Mouse (Mus musculus): ENCODE measurements at regions not wholly inside any gene's neighbourhood (a gene's known extent, or its start where the extent isn't known, plus 50 kb on each side); places are given as distances from the start of the nearest gene placed in this dataset.

DNA sequence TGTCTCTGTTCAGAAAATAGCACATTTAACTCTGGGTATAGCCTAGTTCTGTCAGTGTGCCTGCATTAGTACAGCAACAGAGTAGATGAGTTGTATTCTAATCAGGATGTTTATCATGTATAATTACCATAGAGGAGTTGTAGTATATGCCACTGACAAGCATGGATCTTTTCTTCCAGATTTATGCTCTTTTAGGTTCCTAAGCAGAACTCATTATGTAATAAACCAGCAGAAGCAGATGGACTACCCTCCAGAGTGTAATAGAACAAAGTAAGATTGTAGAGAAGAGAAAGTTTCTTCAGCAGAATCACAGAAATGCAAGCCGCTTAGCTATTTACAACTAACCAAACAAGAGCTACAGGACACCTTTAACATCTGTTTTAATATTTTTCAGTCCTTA lies 517.2 kb upstream of the Epha5 start:
- DNase-seq (ENCODE audit: low read depth) = no peak
- TF ChIP-seq POLR2A (IDR thresholded peaks at IDR 0.05; ENCODE audit: borderline replicate concordance, extremely low read depth, insufficient read depth, insufficient read length, poor library complexity, severe bottlenecking) (no peak), CTCF (IDR thresholded peaks at IDR 0.05; ENCODE audit: borderline replicate concordance, extremely low read depth, insufficient read depth, insufficient read length) (no peak)

DNA sequence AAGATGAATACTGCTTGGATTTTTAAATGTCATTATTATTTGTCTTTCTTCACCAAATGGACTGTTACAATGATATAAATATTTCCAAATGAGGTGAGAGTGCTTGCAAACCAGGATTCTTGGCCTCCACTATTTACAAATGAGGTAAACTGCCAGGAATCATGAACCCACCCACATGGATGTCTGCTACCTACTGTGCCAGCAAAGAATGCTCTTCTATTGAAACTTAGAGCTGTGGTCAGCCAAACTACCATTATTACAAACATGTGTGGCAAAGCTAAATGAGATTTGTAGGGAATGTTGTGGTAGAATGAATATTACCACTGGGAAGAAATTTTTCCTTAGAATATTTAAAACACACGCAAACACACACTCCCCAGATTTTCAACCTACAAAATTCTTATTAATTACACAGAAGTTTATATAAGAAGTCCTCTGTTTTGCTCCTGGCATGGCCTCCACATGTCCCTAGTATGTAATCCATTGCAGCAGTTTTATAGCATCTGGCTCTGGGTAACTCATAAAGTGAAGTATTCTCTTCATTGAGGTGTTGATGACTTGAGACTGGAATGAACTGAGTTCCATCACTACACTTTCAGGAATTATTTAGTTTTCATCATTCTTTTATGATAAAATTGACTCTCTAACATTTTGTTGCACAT lies 500.6 kb upstream of the Epha5 start:
- TF ChIP-seq CTCF (IDR thresholded peaks at IDR 0.05; ENCODE audit: borderline replicate concordance, extremely low read depth, insufficient read depth, insufficient read length) (no peak), POLR2A (IDR thresholded peaks at IDR 0.05; ENCODE audit: borderline replicate concordance, extremely low read depth, insufficient read depth, insufficient read length, poor library complexity, severe bottlenecking) (no peak)
- no peak for DNase-seq (ENCODE audit: low read depth)

DNA sequence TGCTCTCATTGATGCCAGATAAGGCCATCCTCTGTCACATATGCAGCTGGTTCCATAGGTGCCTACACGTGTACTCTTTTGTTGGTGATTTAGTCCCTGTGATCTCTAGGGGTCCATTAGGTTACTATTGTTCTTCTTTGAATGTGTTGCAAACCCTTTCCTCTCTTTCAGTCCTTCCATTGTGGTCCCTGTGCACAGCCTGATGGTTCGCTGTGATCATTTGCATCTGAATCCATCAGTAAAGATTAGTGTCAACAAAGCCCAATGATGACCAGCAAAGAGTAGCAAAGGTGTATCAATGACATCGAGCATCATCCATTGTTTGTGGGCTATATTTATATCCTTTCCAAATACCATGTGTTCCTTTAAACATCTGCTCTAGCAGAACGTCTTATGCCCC lies 484.5 kb upstream of the Epha5 start:
- no peak for DNase-seq (ENCODE audit: low read depth)
- TF ChIP-seq POLR2A (IDR thresholded peaks at IDR 0.05; ENCODE audit: borderline replicate concordance, extremely low read depth, insufficient read depth, insufficient read length, poor library complexity, severe bottlenecking) = no peak

DNA sequence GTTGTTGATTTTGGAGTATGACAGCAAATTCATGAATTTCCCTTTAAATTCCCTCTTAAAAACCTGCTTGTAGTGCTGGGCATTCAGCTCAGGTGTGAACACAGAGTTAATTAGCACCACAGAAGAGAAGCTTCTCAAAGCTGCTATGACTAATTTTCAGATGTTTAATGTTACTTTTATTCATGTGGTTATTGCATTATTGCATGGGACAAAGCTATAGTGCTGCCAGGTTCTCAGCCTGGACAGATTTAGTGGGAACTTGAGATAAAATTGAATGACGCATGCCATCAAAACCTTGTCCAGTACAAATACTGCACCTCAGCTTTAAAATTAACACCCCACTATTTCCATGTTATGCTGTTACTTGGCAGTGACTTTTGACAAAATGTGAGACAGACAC lies 480.4 kb upstream of the Epha5 start:
- peak; percentile 68 for DNase-seq (ENCODE audit: low read depth)

DNA sequence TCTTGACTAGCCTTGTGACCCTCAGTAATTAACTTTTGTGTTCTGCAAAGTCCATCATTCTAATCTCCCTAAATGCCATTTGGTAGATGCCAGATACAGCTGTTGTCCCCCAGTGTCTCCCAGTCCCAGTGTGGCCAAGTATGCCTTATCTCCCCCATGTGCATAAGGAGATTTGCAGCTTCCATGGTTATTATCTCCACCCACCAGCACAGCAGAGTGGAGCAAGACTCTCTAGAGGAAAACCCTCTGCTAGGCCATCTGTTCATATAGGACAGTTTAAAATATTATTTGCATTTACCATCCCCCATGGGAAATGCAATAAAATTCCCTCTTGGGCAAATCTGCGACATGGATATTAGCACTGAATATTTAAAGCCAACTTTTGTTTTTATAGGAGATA lies 436.4 kb upstream of the Epha5 start:
- DNase-seq (ENCODE audit: low read depth) = peak; percentile 80
- no peak for TF ChIP-seq CTCF (IDR thresholded peaks at IDR 0.05; ENCODE audit: borderline replicate concordance, extremely low read depth, insufficient read depth, insufficient read length)
- TF ChIP-seq POLR2A (IDR thresholded peaks at IDR 0.05; ENCODE audit: borderline replicate concordance, extremely low read depth, insufficient read depth, insufficient read length, poor library complexity, severe bottlenecking) = no peak

More for the DNA sequence above, 480.4 kb upstream of the Epha5 start:
- TF ChIP-seq POLR2A (IDR thresholded peaks at IDR 0.05; ENCODE audit: borderline replicate concordance, extremely low read depth, insufficient read depth, insufficient read length, poor library complexity, severe bottlenecking) (no peak), CTCF (IDR thresholded peaks at IDR 0.05; ENCODE audit: borderline replicate concordance, extremely low read depth, insufficient read depth, insufficient read length) (no peak)

DNA sequence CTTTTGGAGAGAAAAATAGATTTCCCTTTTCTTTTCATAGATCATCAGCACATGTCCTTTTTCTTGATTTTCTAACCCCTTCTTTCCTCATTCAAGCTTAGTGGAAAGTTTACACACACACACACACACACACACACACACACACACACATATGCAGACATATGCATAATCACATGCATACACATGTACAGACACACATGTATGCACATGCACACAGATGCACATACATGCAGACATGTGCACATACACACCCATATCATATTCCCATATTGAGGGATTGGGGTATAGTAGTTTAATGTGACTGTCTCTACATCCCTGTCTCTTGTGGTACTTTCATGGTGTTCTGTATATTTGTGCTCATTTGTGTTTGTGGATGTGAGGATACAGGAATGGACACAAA lies 432.0 kb upstream of the Epha5 start:
- no peak for DNase-seq (ENCODE audit: low read depth)
- TF ChIP-seq CTCF (IDR thresholded peaks at IDR 0.05; ENCODE audit: borderline replicate concordance, extremely low read depth, insufficient read depth, insufficient read length) = no peak
- TF ChIP-seq POLR2A (IDR thresholded peaks at IDR 0.05; ENCODE audit: borderline replicate concordance, extremely low read depth, insufficient read depth, insufficient read length, poor library complexity, severe bottlenecking) = no peak

DNA sequence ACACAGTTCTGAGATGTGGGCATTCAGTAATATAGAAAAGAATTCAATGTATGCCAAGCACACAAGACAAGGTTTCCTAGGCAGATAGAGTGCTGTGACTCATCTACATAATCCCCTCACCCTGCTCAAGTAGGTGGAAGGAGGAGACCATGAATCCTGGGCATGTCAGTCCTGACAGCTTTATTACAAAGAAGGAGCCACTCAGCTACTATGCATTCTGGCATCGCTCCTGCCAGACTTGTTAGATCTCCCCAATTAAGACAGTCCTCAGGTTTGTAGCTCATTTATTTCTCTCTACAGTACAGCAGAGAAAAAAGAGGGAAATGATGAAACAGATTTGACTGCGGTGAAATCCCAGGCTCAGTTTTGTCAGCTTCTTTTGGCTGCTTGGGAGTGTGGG lies 431.6 kb upstream of the Epha5 start:
- TF ChIP-seq CTCF (IDR thresholded peaks at IDR 0.05; ENCODE audit: borderline replicate concordance, extremely low read depth, insufficient read depth, insufficient read length) (no peak), POLR2A (IDR thresholded peaks at IDR 0.05; ENCODE audit: borderline replicate concordance, extremely low read depth, insufficient read depth, insufficient read length, poor library complexity, severe bottlenecking) (no peak)
- peak; percentile 97 for DNase-seq (ENCODE audit: low read depth)

DNA sequence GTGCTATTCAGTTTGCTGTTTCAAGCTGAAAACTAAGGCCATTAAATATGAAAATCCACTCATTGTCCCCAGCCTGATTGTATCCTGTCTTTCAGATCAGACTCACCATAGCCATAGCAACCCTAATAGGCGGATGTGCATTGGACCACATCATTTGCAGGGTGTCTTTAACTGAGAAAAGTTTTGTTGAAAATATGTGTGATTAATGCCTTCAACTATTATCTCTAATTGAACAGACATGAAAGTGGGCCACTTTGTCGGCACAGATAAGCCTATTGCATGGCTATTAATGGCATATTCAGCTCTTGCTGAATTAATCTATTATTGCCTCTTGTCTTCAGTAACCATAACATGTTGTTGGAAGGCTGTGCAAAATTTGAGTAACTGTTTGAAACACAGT lies 394.3 kb upstream of the Epha5 start:
- TF ChIP-seq POLR2A (IDR thresholded peaks at IDR 0.05; ENCODE audit: borderline replicate concordance, extremely low read depth, insufficient read depth, insufficient read length, poor library complexity, severe bottlenecking) (no peak), CTCF (IDR thresholded peaks at IDR 0.05; ENCODE audit: borderline replicate concordance, extremely low read depth, insufficient read depth, insufficient read length) (no peak)
- DNase-seq (ENCODE audit: low read depth) = peak; percentile 88

DNA sequence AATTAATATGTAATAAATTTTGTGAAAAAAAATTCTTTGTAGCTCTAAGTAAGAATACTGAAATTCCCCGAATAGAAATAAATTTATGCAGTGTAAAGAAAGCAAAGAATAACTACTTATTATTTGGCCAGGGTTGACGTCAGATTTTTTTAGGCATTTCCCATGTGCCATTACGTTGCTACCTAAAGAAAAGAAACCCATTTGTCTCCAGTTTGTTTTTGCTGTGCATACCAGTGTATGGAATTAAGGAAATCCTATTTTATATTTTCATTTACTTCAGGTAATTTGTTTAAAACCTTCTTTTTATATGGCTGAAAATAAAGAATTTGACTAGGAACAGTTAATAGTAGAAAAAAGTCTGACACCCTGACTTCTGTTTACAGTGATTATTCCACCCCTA lies 393.7 kb upstream of the Epha5 start:
- TF ChIP-seq POLR2A (IDR thresholded peaks at IDR 0.05; ENCODE audit: borderline replicate concordance, extremely low read depth, insufficient read depth, insufficient read length, poor library complexity, severe bottlenecking) (no peak), CTCF (IDR thresholded peaks at IDR 0.05; ENCODE audit: borderline replicate concordance, extremely low read depth, insufficient read depth, insufficient read length) (no peak)
- peak; percentile 53 for DNase-seq (ENCODE audit: low read depth)

DNA sequence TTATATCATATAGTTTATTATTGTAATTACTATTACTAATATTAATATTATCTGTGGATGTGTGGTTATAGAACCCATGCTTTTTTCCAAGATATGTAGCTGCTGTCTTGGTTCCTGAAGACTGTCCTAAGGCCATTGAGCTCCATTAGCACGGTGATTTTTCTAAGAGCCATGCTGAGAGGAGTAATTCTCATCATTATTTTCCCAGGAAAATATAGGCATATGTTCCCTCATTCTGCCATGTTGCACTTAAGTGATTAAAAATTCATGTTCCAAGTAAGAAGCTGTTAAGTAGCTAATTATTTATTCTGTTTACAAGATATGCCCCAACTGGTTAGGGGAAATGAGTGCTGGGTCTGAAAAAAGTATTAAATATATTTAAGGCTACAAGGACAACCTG lies 345.4 kb upstream of the Epha5 start:
- TF ChIP-seq CTCF (IDR thresholded peaks at IDR 0.05; ENCODE audit: borderline replicate concordance, extremely low read depth, insufficient read depth, insufficient read length) = no peak
- TF ChIP-seq POLR2A (IDR thresholded peaks at IDR 0.05; ENCODE audit: borderline replicate concordance, extremely low read depth, insufficient read depth, insufficient read length, poor library complexity, severe bottlenecking) = no peak

DNA sequence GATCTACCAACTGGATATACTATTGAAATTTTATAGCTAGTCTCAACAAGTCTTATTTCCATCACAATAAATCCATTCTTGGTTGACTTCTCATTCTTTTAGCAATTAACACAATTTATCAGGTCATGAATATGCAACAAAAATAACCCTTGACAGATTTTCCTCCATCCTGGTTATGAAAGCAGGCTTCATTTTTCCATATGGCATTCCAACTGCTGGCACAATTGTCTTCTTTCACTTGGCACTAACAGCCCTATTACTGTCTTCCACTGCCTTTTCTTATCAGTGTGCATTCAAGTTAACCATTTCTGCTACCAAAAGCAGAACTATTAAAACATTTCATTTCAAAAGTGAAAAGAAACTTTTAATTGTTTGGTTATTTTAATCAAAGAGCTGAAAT lies 334.9 kb upstream of the Epha5 start:
- TF ChIP-seq POLR2A (IDR thresholded peaks at IDR 0.05; ENCODE audit: borderline replicate concordance, extremely low read depth, insufficient read depth, insufficient read length, poor library complexity, severe bottlenecking) = no peak
- peak; percentile 87 for DNase-seq (ENCODE audit: low read depth)

More for the DNA sequence above, 345.4 kb upstream of the Epha5 start:
- peak; percentile 72 for DNase-seq (ENCODE audit: low read depth)

DNA sequence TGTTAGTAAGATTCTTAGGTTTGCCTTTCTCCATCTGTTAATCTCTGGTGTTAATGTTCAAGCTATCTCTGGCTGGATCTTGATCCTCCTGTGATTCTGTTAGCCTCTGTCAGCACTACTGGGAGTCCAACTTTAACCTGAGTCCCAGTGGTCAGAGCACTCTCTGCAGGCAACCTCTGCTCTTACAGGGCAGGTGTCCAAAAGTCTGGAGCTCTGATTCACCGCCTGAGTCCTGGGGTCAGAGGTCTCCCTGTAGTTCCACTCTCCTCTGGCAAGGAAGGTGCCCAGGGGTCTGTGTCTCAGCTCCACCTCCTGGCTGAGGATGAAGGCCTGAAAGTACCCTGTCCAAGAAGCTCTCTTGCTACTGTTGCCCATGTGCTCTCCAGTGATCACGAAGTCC lies 288.3 kb upstream of the Epha5 start:
- TF ChIP-seq CTCF (IDR thresholded peaks at IDR 0.05; ENCODE audit: borderline replicate concordance, extremely low read depth, insufficient read depth, insufficient read length) = no peak
- DNase-seq (ENCODE audit: low read depth) = no peak

Data from brain, embryonic 14.5 days (tissue).